Mouse (Mus musculus) liver, embryonic 12.5 days (tissue): ENCODE data around the gene Rag1. TPM values are rescaled to one million over a fixed set of nuclear protein-coding genes. Genes with fewer than 3 reads are reported as not detected.

Experiments
- ATAC-seq: fragments of 200-750 bp; cut with Nextera tagmentation; 2 replicates; pipeline ENCODE4 v1.8.0; 2017; ENCODE audit warnings: moderate number of reproducible peaks, mild to moderate bottlenecking, moderate library complexity
- H3K27ac ChIP-seq: fragments of 300-500 bp; sonication (generic); 2 replicates; pipeline ENCODE4 v1.5.1; 2016; ENCODE audit warnings: mild to moderate bottlenecking
- H3K27me3 ChIP-seq: fragments of 300-500 bp; sonication (generic); replicated peaks from 2 replicates; pipeline ENCODE4 v1.6.1; 2016; ENCODE audit warnings: mild to moderate bottlenecking, moderate library complexity
- H3K36me3 ChIP-seq: fragments of 300-500 bp; sonication (generic); 2 replicates; pipeline ENCODE4 v1.6.1; 2016; ENCODE audit warnings: mild to moderate bottlenecking, moderate library complexity
- H3K4me1 ChIP-seq: fragments of 300-500 bp; sonication (generic); 2 replicates; pipeline ENCODE4 v1.6.1; 2016
- H3K4me2 ChIP-seq: fragments of 300-500 bp; sonication (generic); 2 replicates; pipeline ENCODE4 v1.6.1; 2016; ENCODE audit warnings: mild to moderate bottlenecking, moderate library complexity
- H3K4me3 ChIP-seq: fragments of 300-500 bp; sonication (generic); 2 replicates; pipeline ENCODE4 v1.5.1; 2016; ENCODE audit warnings: mild to moderate bottlenecking, moderate library complexity
- H3K9ac ChIP-seq: fragments of 300-500 bp; sonication (generic); 2 replicates; pipeline ENCODE4 v1.6.1; 2016; ENCODE audit warnings: mild to moderate bottlenecking, moderate library complexity
- H3K9me3 ChIP-seq: fragments of 300-500 bp; sonication (generic); replicated peaks from 2 replicates; pipeline ENCODE4 v1.6.1; 2016; ENCODE audit warnings: mild to moderate bottlenecking, moderate library complexity
- WGBS: fragments of 180-500 bp; shearing (Covaris S2); methylation state at CpG from one replicate; pipeline ENCODE4 v1.1.7; 2016; ENCODE audit not compliant: insufficient replicate concordance; 5-methylcytosine and 5-hydroxymethylcytosine counted together
- polyA plus RNA-seq: library from polyadenylated mRNA; unstranded; fragments of >200 nt; fragmentation: Nextera tagmentation; extraction: Ambion mirVana; gene quantifications from 2 replicates; pipeline ENCODE4 v1.2.1, GENCODE M21; 2016

Rag1 gene
- polyA plus RNA-seq, 1 experiment from 2014 or later: 0.04 TPM

DNA sequence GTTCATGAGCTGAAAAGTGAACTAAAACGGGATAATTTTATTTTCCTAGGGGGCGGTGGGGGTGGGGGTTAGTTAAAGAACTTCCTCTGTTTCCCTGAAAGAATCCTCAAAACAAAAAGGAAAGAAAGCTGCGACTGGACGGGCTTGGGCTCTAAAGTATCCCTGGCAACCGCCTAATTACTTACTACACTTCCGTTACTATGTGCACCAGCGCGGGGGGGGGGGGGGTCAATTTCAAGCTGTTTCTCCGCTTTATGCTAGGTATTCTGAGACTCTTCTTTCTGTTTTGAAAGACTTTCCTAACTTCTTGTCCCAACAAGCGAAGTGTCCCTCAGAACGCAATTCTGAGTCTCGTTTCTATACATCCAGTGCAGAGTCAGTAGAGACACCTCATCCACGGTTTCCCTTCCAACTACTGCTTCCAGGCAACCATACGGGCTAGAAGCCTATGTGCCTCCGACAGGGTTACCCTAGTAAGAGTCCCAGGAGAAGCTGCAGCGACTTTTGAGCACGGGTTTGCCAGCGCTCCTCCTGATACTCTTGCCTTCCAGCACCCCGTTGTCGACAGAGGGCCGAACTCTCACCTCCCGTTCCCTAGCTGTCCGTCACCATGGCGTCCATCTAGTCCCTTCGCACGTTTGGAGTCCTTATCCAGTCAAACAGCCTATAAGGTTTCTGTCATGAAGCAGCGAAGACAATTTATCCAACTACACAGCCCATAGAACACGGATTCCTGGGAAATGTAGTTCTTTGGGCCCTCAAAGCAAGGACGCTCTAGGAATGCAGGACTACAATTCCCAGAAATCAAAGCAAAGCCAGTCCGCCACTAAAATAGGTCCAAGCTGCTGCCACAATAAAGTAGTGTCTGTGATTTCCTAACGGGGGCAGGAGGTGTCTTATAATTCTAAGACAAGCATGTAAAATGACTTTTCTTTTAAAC is 20.7 kb downstream of the Rag1 start:
- Histone ChIP-seq H3K36me3 (no peaks in the 10 kb centered on the region), H3K4me2 (peak overlapping the region; percentile 76), H3K4me3 (peak overlapping the region; percentile 67), H3K9me3 (no peaks in the 10 kb centered on the region), H3K4me1 (peaks cover 5% of the 10 kb centered on the region; the same call in 1 of the 2 replicates), H3K9ac (peak overlapping the region; percentile 68), H3K27me3 (no peaks in the 10 kb centered on the region), H3K27ac (peak overlapping the region; percentile 58; the same call in 1 of the 2 replicates)
- WGBS: 3% methylated on average over 31 of the region's 31 CpGs
- peak; percentile 98 for ATAC-seq

DNA sequence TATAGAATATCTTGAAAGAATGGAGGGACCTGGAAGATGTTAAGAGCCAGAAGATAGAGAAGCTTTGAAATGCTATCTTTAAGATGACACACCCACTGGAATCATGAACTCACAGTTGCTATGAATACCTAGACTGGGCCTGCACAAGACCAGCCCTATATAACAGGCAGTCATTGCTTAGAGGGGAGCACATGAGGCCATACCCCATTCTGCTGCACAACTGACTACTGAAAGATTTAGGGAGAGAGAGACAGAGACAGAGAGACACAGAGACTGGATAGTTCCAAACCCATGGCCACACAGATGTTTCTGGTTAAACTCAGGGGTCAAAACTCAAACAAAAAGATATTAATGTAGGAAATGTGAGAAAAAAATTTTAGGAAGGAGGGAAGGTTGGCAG is 22.1 kb downstream of the Rag1 start:
- Histone ChIP-seq H3K27me3 (no peaks in the 10 kb centered on the region), H3K4me3 (no peak overlapping the region), H3K36me3 (no peaks in the 10 kb centered on the region), H3K9ac (no peak overlapping the region), H3K27ac (no peak overlapping the region), H3K9me3 (no peaks in the 10 kb centered on the region), H3K4me1 (peaks cover 5% of the 10 kb centered on the region; the same call in 1 of the 2 replicates), H3K4me2 (no peak overlapping the region)
- ATAC-seq: no peak

DNA sequence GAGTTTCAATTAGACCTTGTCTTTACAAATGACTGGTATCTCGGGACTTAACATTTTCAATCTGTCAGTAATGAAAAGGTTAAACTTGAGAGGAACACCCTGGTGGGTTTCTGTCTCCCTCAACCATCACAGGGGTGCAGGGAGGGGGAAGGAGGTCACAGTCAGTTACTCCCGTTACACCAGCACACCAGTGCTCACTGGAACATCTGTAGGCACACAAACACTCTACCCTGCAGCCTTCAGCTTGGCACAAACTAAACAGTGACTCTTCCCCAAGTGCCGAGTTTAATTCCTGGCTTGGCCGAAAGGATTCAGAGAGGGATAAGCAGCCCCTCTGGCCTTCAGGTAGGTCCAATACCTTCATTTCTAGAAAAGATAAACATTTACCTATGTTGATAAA is 24.8 kb downstream of the Rag1 start, which contains the start of gene Rag2:
Gene Rag2, plus strand, starts transcription at position 193 of the 400 bp plus-strand sequence.
- H3K9ac ChIP-seq: no peak within 1 kb of the TSS
- H3K4me3 ChIP-seq: no peak within 1 kb of the TSS
- no peak for ATAC-seq
- no peak within 1 kb of the TSS for H3K4me2 ChIP-seq
- no peaks in the 10 kb centered on the region for H3K36me3 ChIP-seq
- H3K27me3 ChIP-seq: no peaks in the 10 kb centered on the region
- 50% methylated on average over 4 of the region's 4 CpGs for WGBS
- H3K9me3 ChIP-seq: no peaks in the 10 kb centered on the region
- H3K4me1 ChIP-seq: peaks cover 5% of the 10 kb centered on the region; the same call in 1 of the 2 replicates
- H3K27ac ChIP-seq: no peak within 1 kb of the TSS

DNA sequence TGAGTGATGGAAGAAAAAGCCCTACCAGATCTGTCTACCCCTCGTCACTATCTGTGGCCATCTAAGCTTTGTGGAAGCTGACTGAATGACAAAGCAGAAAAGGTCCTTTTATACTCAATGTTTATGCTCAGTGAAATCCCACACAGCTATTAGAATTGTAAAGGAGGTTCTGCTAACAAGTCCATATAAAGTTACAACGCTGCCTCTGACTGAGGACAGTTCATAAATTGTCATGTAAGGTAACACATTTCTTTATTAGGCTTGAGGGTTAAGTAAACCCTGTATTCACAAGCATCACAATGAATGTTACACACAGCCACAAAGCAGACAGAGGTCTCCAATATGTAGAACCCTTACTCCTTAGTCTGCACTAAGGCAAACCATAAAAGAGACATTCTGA is 25.3 kb downstream of the Rag1 start:
- no peak for ATAC-seq
- 36% methylated on average over 2 of the region's 2 CpGs for WGBS
- H3K4me3 ChIP-seq: no peak overlapping the region
- no peaks in the 10 kb centered on the region for H3K36me3 ChIP-seq
- H3K9me3 ChIP-seq: no peaks in the 10 kb centered on the region
- no peak overlapping the region for H3K27ac ChIP-seq
- H3K4me1 ChIP-seq: peaks cover 5% of the 10 kb centered on the region; the same call in 1 of the 2 replicates
- H3K27me3 ChIP-seq: no peaks in the 10 kb centered on the region
- H3K9ac ChIP-seq: no peak overlapping the region
- no peak overlapping the region for H3K4me2 ChIP-seq

DNA sequence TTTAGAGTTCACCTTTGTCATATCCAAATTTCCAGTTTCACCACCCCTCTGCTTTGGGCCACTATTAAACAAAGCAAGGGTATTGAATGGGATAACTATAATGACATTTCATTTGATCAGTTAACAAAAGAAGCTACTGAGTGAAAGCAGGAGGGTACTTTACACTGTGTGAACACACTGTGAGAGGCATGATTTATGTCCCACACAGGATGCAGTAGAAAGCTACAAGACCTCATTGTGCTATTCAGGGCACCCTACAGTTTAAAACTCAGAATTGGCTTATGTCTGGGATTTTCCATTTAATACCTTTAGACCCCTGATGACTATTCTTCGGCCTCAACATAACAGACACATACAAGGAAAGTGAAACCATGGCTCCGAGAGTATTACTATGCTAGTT is 26.3 kb downstream of the Rag1 start:
- WGBS: 64% methylated on average over 2 of the region's 2 CpGs
- no peak for ATAC-seq
- H3K4me2 ChIP-seq: no peak overlapping the region

DNA sequence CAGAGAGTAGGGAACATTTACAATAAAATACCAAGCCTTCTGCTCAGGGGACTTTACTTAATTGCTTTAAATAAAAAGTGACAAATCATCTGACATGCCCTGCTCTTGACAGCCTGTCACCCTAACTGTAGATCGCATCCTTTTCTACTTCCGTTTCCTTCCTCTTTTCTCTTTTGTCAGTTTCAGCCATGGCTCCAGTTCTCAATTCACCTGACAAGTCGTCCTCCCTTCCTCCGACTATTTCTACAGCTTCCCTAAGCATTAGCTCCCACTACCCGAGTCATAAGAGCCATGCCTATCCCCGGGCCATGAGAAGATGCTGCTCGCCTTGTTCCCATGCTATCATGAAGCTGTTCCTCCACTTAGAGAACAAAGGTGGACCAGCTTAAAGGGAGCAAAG is 27.7 kb downstream of the Rag1 start:
- H3K9me3 ChIP-seq: no peaks in the 10 kb centered on the region
- no peaks in the 10 kb centered on the region for H3K27me3 ChIP-seq
- 25% methylated on average over 7 of the region's 7 CpGs for WGBS
- no peak for ATAC-seq
- no peak overlapping the region for H3K4me3 ChIP-seq
- no peaks in the 10 kb centered on the region for H3K36me3 ChIP-seq
- no peak overlapping the region for H3K27ac ChIP-seq
- H3K4me2 ChIP-seq: no peak overlapping the region
- H3K4me1 ChIP-seq: no peaks in the 10 kb centered on the region
- no peak overlapping the region for H3K9ac ChIP-seq

More for the DNA sequence above, 26.3 kb downstream of the Rag1 start:
- Histone ChIP-seq H3K36me3 (no peaks in the 10 kb centered on the region), H3K27ac (no peak overlapping the region), H3K9ac (no peak overlapping the region), H3K4me1 (peaks cover 5% of the 10 kb centered on the region; the same call in 1 of the 2 replicates), H3K4me3 (no peak overlapping the region), H3K27me3 (no peaks in the 10 kb centered on the region), H3K9me3 (no peaks in the 10 kb centered on the region)

DNA sequence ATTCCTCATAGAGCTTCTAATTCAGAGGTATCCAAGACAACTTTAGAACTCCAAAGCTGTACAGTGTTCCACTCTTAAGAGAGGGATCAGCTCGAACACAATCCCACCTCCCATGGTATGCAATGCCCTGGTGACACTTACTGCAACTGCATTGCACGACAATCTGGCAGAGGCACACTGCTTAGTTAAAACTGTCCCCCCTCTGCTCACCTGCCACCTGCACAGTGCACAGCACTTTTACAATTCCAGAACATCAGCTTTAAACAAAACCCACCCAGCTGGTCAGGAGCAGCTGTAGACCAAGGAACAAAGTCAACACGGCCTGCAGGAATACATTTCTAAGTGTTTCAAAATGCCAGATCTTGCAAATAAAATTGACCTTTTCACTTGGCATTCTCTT is 28.4 kb downstream of the Rag1 start:
- no peak overlapping the region for H3K4me2 ChIP-seq
- H3K9me3 ChIP-seq: no peaks in the 10 kb centered on the region
- H3K36me3 ChIP-seq: no peaks in the 10 kb centered on the region
- no peak for ATAC-seq
- no peaks in the 10 kb centered on the region for H3K4me1 ChIP-seq
- no peak overlapping the region for H3K9ac ChIP-seq
- H3K27ac ChIP-seq: no peak overlapping the region
- no peaks in the 10 kb centered on the region for H3K27me3 ChIP-seq
- no peak overlapping the region for H3K4me3 ChIP-seq
- WGBS: 55% methylated on average over 3 of the region's 3 CpGs

DNA sequence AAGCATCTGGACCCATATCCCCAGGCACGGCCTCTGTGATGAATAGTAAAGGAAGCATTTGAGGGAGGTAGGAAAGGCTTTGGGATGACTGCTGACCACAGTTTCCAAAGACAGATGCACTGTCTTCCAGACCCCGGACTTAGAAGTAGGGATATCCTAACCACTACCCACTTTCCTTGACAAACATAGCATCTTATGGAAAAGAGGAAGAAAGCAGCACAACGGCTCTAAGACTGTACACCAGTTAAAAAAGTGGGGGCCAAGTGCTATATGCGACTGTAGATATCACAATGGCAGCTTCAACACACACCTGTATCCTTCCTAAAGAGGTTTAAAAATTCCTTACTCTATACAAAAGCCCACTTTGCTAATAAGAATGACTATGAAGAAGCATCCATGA is 30.9 kb downstream of the Rag1 start:
- ATAC-seq: no peak
- Histone ChIP-seq H3K36me3 (no peaks in the 10 kb centered on the region), H3K4me3 (no peak overlapping the region), H3K27ac (no peak overlapping the region), H3K4me1 (no peaks in the 10 kb centered on the region), H3K9ac (no peak overlapping the region), H3K9me3 (no peaks in the 10 kb centered on the region), H3K27me3 (no peaks in the 10 kb centered on the region), H3K4me2 (no peak overlapping the region)
- 42% methylated on average over 4 of the region's 4 CpGs for WGBS

DNA sequence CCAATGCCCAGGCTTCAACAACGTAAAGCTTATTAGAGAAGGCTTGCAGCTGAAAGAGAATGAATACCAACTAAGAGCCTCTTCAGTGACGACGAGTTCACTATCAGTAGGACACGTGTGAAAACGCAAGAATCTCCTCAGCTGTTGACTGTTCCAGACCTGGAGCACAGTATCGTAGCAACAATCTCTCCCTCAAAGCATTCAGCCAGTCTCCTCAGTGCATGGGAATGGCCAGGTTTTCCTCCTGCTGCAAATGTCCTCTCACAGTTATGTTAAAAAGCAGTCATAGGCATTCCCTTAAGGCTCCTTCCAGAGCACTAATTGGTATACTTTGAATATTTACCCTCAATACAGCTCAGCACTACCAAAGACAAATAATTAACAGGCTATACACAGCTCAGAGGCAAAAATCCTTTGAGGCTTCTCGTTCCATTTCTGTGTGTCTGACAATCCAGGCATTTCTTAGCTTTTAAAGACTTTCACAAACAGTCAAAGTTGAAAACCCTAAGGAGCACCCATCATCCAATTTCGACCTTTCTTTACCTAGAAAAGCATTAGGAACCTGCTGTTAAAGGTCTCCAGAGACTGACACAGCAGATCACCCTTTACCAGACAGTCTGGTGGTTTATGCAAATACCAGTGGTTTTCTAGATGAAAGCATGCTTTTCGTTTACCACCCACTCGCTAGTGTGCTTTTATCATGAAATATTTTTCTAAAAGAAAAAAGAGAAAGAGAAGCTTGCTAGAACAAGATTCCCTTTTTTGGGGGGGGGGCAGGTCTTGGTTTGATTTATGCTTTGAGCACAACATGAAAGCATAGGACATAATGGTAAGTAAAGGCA is 33.6 kb downstream of the Rag1 start:
- ATAC-seq: no peak
- no peaks in the 10 kb centered on the region for H3K27me3 ChIP-seq
- no peaks in the 10 kb centered on the region for H3K36me3 ChIP-seq
- no peaks in the 10 kb centered on the region for H3K9me3 ChIP-seq
- no peaks in the 10 kb centered on the region for H3K4me1 ChIP-seq
- 61% methylated on average over 10 of the region's 10 CpGs for WGBS
- no peak overlapping the region for H3K4me3 ChIP-seq
- H3K9ac ChIP-seq: no peak overlapping the region
- no peak overlapping the region for H3K4me2 ChIP-seq
- no peak overlapping the region for H3K27ac ChIP-seq

DNA sequence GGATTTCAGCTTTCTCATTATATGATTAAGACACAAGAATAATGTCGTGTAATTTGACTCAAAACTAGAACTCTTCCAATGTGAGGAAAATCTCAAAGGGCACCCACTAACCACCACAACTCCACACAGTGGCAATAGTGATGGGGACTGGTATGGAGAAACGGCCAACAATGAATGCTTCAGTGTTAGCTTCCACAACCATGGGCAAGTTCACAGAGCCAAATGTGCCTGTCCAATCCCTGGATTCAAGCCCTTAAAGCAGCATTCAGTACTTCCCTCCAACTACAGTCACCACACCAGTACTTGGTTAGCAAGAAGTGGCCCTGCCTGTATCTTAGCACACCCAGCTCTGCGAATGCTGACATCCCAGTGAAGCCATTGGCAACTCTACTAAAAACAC is 38.4 kb downstream of the Rag1 start:
- H3K9ac ChIP-seq: no peak overlapping the region
- WGBS: 72% methylated on average over 3 of the region's 3 CpGs
- no peaks in the 10 kb centered on the region for H3K36me3 ChIP-seq
- ATAC-seq: no peak
- no peaks in the 10 kb centered on the region for H3K27me3 ChIP-seq
- no peak overlapping the region for H3K27ac ChIP-seq
- no peak overlapping the region for H3K4me2 ChIP-seq
- H3K4me1 ChIP-seq: no peaks in the 10 kb centered on the region
- no peaks in the 10 kb centered on the region for H3K9me3 ChIP-seq
- no peak overlapping the region for H3K4me3 ChIP-seq

DNA sequence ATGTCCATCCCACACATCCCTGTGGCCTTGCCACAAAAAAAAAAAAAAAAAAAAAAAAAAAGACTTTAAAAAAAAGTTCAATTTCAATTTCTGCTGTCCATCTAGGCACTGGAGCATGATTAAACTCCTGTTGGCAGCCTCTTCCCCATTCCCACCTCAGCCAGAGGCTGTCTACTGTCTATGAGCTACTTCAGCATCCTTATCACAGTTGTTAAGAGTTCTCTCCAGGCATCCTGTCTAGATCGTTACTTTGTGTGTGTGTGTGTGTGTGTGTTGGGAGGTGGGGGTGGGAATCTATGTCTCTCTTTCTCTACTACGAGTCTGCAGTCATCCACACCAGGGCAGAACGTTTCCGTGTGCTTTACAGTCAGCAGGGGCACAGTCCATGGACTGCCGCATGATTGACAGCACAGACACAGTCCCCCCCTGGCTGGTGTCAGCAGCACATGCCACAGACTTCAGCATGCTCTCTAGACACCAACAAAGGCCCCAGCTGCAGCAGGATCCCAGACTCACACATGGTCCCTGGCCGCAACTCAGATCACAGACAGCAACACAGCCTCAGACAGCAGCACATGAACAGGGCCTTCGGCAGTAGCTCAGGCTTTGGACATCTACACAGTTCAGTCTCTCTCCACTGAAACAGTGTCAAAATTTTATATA is 40.9 kb downstream of the Rag1 start:
- Histone ChIP-seq H3K27ac (no peak overlapping the region), H3K9ac (no peak overlapping the region), H3K27me3 (no peaks in the 10 kb centered on the region), H3K4me1 (no peaks in the 10 kb centered on the region), H3K4me3 (no peak overlapping the region), H3K9me3 (no peaks in the 10 kb centered on the region), H3K4me2 (no peak overlapping the region), H3K36me3 (no peaks in the 10 kb centered on the region)
- 61% methylated on average over 7 of the region's 7 CpGs for WGBS
- no peak for ATAC-seq

DNA sequence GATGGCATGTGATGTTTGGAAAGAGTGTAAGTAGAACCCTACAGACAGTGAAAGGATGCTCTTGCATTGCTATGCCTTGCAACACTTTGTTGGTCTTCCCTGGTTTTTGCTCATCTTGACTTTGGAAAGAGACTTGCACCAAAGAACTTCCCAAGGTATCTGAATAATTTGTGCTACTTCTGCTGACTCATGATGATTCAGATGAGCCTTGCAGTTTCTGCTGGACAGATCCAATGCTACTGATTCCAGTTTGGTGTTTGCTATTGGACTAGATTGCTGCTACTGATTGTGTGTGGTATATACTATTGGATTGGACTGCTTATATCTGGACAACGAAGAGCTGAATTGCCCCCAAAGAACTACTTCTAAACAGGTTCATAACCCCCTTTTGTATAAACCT is 46.2 kb downstream of the Rag1 start:
- H3K9me3 ChIP-seq: no peaks in the 10 kb centered on the region
- no peak overlapping the region for H3K4me3 ChIP-seq
- no peaks in the 10 kb centered on the region for H3K27me3 ChIP-seq
- no peak overlapping the region for H3K27ac ChIP-seq
- H3K36me3 ChIP-seq: no peaks in the 10 kb centered on the region
- no peak overlapping the region for H3K9ac ChIP-seq
- ATAC-seq: no peak
- 54% methylated on average over 1 of the region's 1 CpGs for WGBS
- no peak overlapping the region for H3K4me2 ChIP-seq
- H3K4me1 ChIP-seq: no peaks in the 10 kb centered on the region
